Mouse (Mus musculus) MEL (cell line): ENCODE measurements around the gene Magi2.

Source experiments
- CTCF ChIP-seq, 3 experiments: IDR thresholded peaks in 2 of 3; conservative IDR thresholded peaks in 1 of 3; 2 replicates each; pipeline ENCODE4 v1.5.1; 2011 to 2012; ENCODE audit warnings: low read length in 3 of 3, low read depth in 2 of 3, mild to moderate bottlenecking in 2 of 3, improper control_type of control experiment in 1 of 3, inconsistent platforms in 1 of 3, mixed read lengths in 1 of 3, moderate library complexity in 1 of 3; ENCODE audit not compliant: control insufficient read depth in 1 of 3, insufficient read depth in 1 of 3, poor library complexity in 1 of 3, severe bottlenecking in 1 of 3
- POLR2A ChIP-seq, 2 experiments: IDR thresholded peaks; 2 replicates each; pipeline ENCODE4 v1.6.1; 2011 to 2012; ENCODE audit warnings: low read length in 2 of 2, mild to moderate bottlenecking in 2 of 2, control low read depth in 1 of 2, improper control_type of control experiment in 1 of 2, low read depth in 1 of 2, moderate library complexity in 1 of 2; ENCODE audit not compliant: control insufficient read depth in 1 of 2, insufficient read depth in 1 of 2, poor library complexity in 1 of 2
- TCF12 ChIP-seq: IDR thresholded peaks from 2 replicates; pipeline ENCODE4 v1.6.1; 2014; ENCODE audit warnings: low read depth, mild to moderate bottlenecking, inconsistent platforms, low read length, improper control_type of control experiment, moderate library complexity

- TF ChIP-seq TCF12 (no peak), CTCF (IDR thresholded peaks at IDR 0.05 in 2 of 3, conservative IDR thresholded peaks at IDR 0.05 in 1 of 3; ENCODE audit: control insufficient read depth in 1 of 3, insufficient read depth in 1 of 3, low read depth in 2 of 3, low read length in 3 of 3, poor library complexity in 1 of 3, severe bottlenecking in 1 of 3) (no peak), POLR2A (IDR thresholded peaks at IDR 0.05; ENCODE audit: control insufficient read depth in 1 of 2, insufficient read depth in 1 of 2, low read depth in 1 of 2, low read length in 2 of 2, poor library complexity in 1 of 2) (no peak)
These were observed 1349.0 kb downstream of the Magi2 start for GRCm38 (mm10) chr5:20575798-20576197.
